Mouse (Mus musculus) heart, postnatal 0 days (tissue): ENCODE measurements at regions not wholly inside any gene's neighbourhood (a gene's known extent, or its start where the extent isn't known, plus 50 kb on each side); places are given as distances from the start of the nearest gene placed in this dataset.

Experiments
- CTCF ChIP-seq: IDR thresholded peaks from 2 replicates; pipeline ENCODE4 v1.5.1; 2016; ENCODE audit warnings: antibody characterized with exemption, control low read depth, low read depth
- EP300 ChIP-seq: IDR thresholded peaks from 2 replicates; pipeline ENCODE4 v1.6.1; 2016; ENCODE audit warnings: antibody characterized with exemption, low read depth

- TF ChIP-seq EP300 (no peak), CTCF (no peak)
These were observed 216.9 kb downstream of the Cryba4 start for GRCm38 (mm10) chr5:112035426-112035825.
